Mouse (Mus musculus): ENCODE results near the gene Kif26b.

DNA sequence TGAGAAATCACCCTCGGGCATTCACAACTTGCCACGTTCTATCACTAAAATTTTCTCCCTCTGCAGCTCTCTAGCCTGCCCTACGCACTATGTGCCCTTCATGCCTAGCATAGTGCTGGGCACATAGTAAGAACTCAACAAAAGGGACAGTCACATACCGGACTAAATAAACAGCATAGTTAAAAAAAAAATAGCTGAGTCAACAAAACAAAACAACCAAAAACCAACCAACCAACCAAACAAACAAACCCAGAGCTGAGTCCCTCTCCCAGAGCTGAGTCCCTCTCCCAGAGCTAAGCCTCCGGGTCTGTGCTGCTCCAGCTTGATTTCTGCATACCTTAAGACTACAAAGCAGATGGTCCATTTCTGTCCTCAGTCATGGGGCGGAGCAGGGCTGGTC, 334.8 kb downstream of the Kif26b start:
- TF ChIP-seq CTCF (IDR thresholded peaks at IDR 0.05; ENCODE audit: insufficient read depth, low read depth, low read length) (no peak), POLR2A (IDR thresholded peaks at IDR 0.05; ENCODE audit: insufficient read depth, low read depth, low read length) (no peak)
